In genomic region chr6:3926140-3926539, GRCm38 (mm10) we compare ENCODE assay signal across 15 mouse cellular contexts.
"Had no signal": no experiment of that assay in that cellular context is flagged by ENCODE, and none has a peak within 500 bp of the region (broad histone marks: within the 10 kb centered on the region; RNA-seq: fewer than 3 reads in every experiment).

No protein-coding gene starts in this region.

- DNase-seq: gastrocnemius, postnatal 14 days; gastrocnemius, postnatal 36 days; heart, adult 18-20 months; heart, postnatal 10 days; heart, postnatal 4 days; kidney, adult 2 months; kidney, adult 9 months; kidney, postnatal 14 days; kidney, postnatal 36 days; liver; liver, embryonic 13.5 days had no signal

- ATAC-seq: hindbrain, embryonic 16.5 days; inflammation-experienced regulatory T-cells, adult 6 months; intestine, embryonic 15.5 days; intestine, postnatal 0 days had no signal
